Mouse (Mus musculus) activated CD4-positive, CD25-positive, alpha-beta regulatory T cell, adult 4 months (primary cell): ENCODE results near the gene Adam30. TPM values are rescaled to one million over a fixed set of nuclear protein-coding genes. Genes with fewer than 3 reads are reported as not detected.

Experiments used
- ATAC-seq: one replicate; pipeline ENCODE4 v1.8.0; 2017
- polyA plus RNA-seq, 2 experiments: library from polyadenylated mRNA; unstranded; fragments of 100-300 nt; shearing (Covaris generic); gene quantifications; one replicate each; pipeline ENCODE4 v1.2.1; 2017

Gene Adam30
- polyA plus RNA-seq, 2 experiments from 2014 or later = not detected

DNA sequence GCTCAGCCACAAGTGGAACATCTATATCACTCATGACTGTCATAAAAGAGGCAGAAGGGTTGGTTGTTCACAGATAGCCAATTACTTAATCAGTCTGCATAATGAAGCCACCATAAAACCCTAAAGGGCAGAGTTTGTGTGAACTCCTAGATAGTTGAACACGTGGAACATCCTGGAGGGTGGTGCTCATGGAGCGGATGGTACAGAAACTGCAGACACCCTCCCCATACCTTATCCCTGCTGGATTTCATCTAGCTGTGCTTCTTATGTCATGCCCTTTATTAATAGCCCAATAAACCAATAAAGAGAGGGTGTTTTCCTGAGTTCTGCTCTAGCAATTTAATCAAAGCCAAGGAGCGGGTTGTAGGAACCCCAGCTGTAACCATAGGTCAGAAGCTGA is 27.3 kb downstream of the Adam30 start:
- no peak for ATAC-seq

DNA sequence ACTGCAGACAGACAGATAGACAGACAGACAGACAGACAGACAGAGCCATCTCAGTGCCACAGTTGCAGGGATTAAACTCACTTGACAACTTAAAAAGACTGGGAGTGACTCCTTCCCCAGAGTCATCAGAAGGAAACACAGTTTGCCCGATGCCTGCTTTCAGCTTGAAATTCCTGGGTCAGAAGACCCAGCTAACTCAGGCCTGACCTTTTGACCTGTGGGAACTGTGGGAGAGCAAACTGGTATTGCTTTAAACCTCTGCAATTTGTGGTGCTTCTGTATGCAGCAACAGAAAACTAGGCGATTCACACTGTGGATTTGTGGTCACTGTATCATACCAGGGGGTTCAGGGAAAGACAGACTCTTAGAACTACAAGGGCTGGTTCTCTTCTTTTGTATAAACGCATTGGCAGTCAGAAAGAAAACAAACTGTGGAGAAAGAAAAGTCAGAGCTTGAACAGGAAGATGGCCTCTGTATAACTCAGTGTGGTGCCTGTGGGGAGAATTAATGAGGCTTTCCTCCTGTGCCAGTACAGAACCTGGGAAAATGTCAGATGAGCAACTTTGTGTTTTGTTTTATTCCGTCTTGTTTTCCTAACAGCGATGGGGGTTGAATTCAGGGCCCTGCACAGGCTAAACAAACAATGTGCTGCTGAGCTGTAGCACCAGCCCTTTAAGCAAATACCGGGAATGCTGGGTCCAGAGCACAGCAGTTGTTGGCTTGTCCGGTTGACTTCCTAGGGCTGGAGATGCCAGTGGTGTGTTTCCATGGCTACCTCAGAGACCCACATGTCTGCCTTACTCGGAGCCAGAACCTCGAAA is 37.5 kb downstream of the Adam30 start:
- ATAC-seq = no peak

DNA sequence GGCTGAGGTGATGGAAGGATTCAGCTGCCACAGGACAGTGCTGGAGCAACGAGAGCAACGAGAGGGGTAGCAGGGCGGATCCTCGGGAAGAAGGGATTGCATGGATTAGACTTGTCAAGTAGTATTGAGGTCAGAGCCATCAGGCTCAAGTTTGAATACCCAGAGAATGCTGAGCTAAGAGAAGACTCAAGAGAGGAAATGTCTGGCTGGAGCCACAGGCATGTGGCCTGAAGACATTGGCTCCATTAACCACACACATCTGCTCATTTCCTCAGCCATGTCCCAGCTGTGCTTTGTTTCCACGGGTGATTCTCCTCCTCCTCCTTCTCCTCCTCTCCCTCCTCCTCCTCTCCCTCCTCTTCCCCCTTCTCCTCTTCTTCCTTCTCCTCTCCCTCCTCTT is 39.3 kb downstream of the Adam30 start:
- no peak for ATAC-seq

DNA sequence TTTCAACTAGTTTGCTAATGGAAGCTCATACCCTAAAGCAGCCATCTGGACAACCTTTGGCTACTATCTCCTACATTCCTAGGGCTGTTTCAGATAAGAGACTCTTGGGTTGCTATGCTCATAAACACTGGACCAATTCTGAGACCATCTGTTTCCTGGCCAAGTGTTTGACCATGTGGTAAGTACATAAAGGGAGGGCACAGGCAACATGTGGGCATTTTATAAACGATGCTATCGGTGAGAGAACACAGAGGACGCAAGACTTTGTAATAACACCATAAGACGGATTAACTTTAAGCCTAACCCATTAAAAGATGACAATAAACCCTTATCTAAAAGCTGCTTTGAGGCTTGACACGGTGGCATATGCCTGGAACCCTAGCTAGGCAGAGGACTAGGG is 42.9 kb downstream of the Adam30 start:
- no peak for ATAC-seq

DNA sequence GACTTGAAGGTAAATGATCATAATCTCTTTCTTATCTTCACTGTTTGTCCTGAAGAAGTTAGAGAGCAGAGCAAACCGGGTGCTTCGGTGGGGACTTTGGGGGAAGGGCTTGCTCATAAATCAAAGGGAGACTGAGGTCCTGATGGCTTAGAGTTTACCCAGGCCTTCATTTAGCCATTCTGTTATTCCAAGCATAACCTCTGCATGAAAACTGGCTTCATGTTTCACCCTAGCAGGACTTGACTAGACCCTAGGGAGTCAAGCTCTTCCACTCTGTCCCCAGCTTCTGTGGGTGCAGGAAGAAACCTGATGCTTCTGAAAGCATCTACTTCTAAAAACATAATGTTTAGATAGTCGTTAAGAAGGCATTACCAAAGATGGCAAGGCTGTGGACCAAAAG is 46.5 kb downstream of the Adam30 start:
- ATAC-seq = no peak

DNA sequence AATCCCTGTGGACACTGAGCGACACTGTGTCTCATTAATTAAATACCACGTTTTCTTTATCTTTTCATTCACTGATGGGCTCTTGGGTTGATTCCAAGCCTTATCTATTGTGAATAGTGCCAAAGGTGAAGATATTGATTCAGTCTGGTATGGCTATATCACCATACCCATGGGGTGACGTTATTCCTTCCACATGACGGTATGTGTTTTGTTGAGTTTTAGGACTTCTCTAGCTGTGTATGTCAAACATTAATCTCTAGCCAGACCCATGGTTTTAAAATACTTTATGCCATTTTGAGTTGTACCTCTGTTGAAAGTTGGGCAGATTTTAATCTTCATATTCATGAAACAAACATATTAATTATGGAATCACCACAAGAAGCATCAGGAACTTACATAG is 48.7 kb downstream of the Adam30 start:
- ATAC-seq = no peak

DNA sequence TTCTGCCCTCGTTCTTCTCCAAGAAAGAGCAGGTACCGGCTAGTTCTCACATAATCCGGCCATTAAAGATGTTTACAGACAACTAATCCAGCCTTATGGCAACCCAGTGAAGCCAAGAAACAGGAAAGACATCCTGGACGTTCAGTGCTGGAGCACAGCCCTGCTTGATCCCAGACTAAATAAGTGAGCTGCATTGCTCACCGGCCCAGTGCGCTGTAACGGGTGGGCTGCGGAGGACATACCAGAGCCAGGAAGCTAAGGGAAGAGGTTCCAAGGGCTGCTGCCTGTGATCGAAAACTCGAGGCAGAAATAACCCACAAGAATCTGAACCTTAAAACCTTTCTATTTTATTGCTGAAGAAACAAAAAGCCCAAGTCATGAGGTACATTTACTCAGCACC is 50.4 kb downstream of the Adam30 start:
- no peak for ATAC-seq

DNA sequence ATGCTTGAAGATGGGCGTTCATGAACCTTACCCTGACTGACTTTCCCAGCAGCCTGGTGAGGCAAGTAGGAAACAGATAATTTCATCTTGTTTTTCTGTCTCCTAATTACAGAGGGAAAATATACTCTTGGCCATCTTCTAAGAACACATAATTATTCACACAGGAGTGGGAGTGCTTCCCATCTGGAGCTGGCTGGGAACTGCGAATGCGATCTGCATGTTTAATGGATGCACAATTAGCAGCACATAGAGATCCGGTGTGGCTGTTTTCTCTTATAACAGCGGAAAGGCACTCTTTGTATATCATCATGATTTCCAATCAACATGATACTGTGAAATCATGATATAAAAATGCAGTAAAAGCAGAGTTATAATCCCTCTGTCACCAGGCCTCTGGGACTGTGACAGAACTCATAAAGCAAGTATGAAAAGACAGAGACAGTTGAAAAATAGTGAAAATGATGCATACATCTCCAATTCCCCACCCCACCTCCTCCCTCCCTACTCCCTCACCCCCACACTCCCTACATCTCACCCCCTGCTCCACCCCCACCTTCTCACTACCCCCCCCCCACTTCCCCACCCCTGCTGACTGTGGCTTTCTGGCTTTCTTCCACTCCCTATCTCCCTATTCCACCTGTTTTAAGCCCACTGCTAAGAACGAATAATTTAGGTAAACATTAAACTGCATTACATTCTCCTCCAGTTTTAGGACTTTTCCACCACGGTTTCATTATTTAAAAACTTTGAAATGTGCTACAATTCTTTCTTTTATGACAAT is 51.1 kb downstream of the Adam30 start:
- ATAC-seq = no peak

Other genes with a start within 250 kb of the Adam30 start
- gene Notch2, start 147.1 kb upstream of the Adam30 start, polyA plus RNA-seq = 10 to 100 TPM; 14.1 to 17.5 TPM
- not detected for gene Reg4, start 61.5 kb downstream of the Adam30 start, polyA plus RNA-seq
- gene Hmgcs2, start 119.8 kb downstream of the Adam30 start, polyA plus RNA-seq = not detected
- 100 to 1,000 TPM; 107 to 156 TPM for gene Phgdh, start 179.4 kb downstream of the Adam30 start, polyA plus RNA-seq
- gene Zfp697, start 221.8 kb downstream of the Adam30 start, polyA plus RNA-seq = under 1 TPM in 1 of 2 experiments, not detected in 1; 0.11 TPM